In genomic region chr6:97005038-97005437, GRCm38 (mm10) we compare ENCODE assay signal across 8 mouse cellular contexts. TPM values are rescaled to one million over a fixed set of nuclear protein-coding genes. Genes with fewer than 3 reads are reported as not detected.
DNase-seq lines count a peak whose midpoint lies in the region; ATAC-seq and TF ChIP-seq lines count a peak whose summit lies in the region.

No protein-coding gene starts in this region.

- no peaks in the 10 kb centered on the region for H3K27me3 ChIP-seq in kidney, adult 2 months (replicated peaks; ENCODE audit: control insufficient read depth, insufficient read depth, low read length)
- H3K27me3 ChIP-seq in kidney, embryonic 14.5 days (ENCODE audit: control insufficient read depth, insufficient read depth, low read length) = no peaks in the 10 kb centered on the region
- no peaks in the 10 kb centered on the region for H3K27me3 ChIP-seq in kidney, postnatal 0 days (ENCODE audit: insufficient read depth, low read length)

- no peak overlapping the region for H3K4me2 ChIP-seq in kidney, embryonic 14.5 days (replicated peaks; ENCODE audit: low read depth, low read length)
- no peak overlapping the region for H3K4me2 ChIP-seq in kidney, postnatal 0 days (ENCODE audit: low read length)

- WGBS in kidney, adult 2 months = 12% methylated on average over 11 of the region's 11 CpGs
- WGBS in kidney, embryonic 14.5 days = 19% methylated on average over 11 of the region's 11 CpGs
- 14% methylated on average over 11 of the region's 11 CpGs for WGBS in kidney, postnatal 0 days

- no peaks in the 10 kb centered on the region for H3K36me3 ChIP-seq in kidney, adult 2 months (ENCODE audit: control insufficient read depth, insufficient read depth, low read length)
- H3K36me3 ChIP-seq in kidney, embryonic 14.5 days (ENCODE audit: control insufficient read depth, insufficient read depth, low read length) = no peaks in the 10 kb centered on the region
- H3K36me3 ChIP-seq in kidney, postnatal 0 days (ENCODE audit: insufficient read depth, low read length) = no peaks in the 10 kb centered on the region

- no peak for ATAC-seq in CD4-positive, CD25-positive, alpha-beta regulatory T cell, adult 4 months
- ATAC-seq in kidney, embryonic 14.5 days (ENCODE audit: low FRiP score, low TSS enrichment) = no peak
- no peak for ATAC-seq in kidney, postnatal 0 days (replicated peaks; ENCODE audit: low FRiP score, low read depth)

- no peak overlapping the region for H3K9ac ChIP-seq in kidney, embryonic 14.5 days (ENCODE audit: low read depth, low read length)
- no peak overlapping the region for H3K9ac ChIP-seq in kidney, postnatal 0 days (ENCODE audit: low read depth, low read length)

- no peaks in the 10 kb centered on the region for H3K9me3 ChIP-seq in kidney, embryonic 14.5 days (ENCODE audit: control insufficient read depth, low read length)
- H3K9me3 ChIP-seq in kidney, postnatal 0 days (replicated peaks; ENCODE audit: low read length) = no peaks in the 10 kb centered on the region

- no peaks in the 10 kb centered on the region for H3K4me1 ChIP-seq in kidney, adult 2 months (ENCODE audit: control insufficient read depth, insufficient read depth, low read length)
- H3K4me1 ChIP-seq in kidney, embryonic 14.5 days (ENCODE audit: control insufficient read depth, insufficient read depth, low read length) = no peaks in the 10 kb centered on the region
- H3K4me1 ChIP-seq in kidney, postnatal 0 days (replicated peaks; ENCODE audit: insufficient read depth, low read length) = no peaks in the 10 kb centered on the region

- no peak overlapping the region for H3K4me3 ChIP-seq in kidney, adult 2 months (ENCODE audit: insufficient read depth, low read depth, low read length)
- H3K4me3 ChIP-seq in kidney, embryonic 14.5 days (ENCODE audit: low read length) = no peak overlapping the region
- H3K4me3 ChIP-seq in kidney, postnatal 0 days (replicated peaks; ENCODE audit: low read depth, low read length) = no peak overlapping the region

- DNase-seq in CD4-positive, CD25-positive, alpha-beta regulatory T cell, adult 2 months (ENCODE audit: low read depth, low spot score) = peak; percentile 46
- DNase-seq in kidney, adult 2 months = peak; percentile 29
- peak; percentile 48 for DNase-seq in brain, adult 2 months (ENCODE audit: low read depth, low spot score)
- peak; percentile 77 for DNase-seq in kidney, postnatal 0 days (ENCODE audit: low spot score)
- peak; percentile 24 for DNase-seq in lung, postnatal 25 days (ENCODE audit: low spot score)
- no peak for DNase-seq in neural tube, embryonic 10.5 days (ENCODE audit: extremely low spot score, low spot score)

- H3K27ac ChIP-seq in kidney, adult 2 months (ENCODE audit: insufficient read depth, low read depth, low read length) = no peak overlapping the region
- no peak overlapping the region for H3K27ac ChIP-seq in kidney, embryonic 14.5 days (ENCODE audit: low read depth, low read length)
- no peak overlapping the region for H3K27ac ChIP-seq in kidney, postnatal 0 days

- peak; percentile 65 for TF ChIP-seq CTCF in kidney, adult 2 months (conservative IDR thresholded peaks at IDR 0.05; ENCODE audit: insufficient read depth, insufficient read length, low read depth, low read length)
- TF ChIP-seq CTCF in kidney, postnatal 0 days (IDR thresholded peaks at IDR 0.05; ENCODE audit: low read depth) = peak; percentile 89

- TF ChIP-seq POLR2A in kidney, adult 2 months (IDR thresholded peaks at IDR 0.05; ENCODE audit: low read depth, low read length) = no peak

RNA-seq across cellular contexts. Expression of gene Fam19a4, which starts 55.2 kb away (rescaled TPM):
- under 1 TPM in 1 of 2 experiments, not detected in 1; 0.19 TPM for polyA plus RNA-seq in CD4-positive, CD25-positive, alpha-beta regulatory T cell, adult 4 months (2017; shearing (Covaris generic))
- polyA plus RNA-seq in kidney, adult 2 months (2012; rRNA removed) = not detected in 2 replicates
- polyA plus RNA-seq in kidney, embryonic 14.5 days (2014; fragmentation: Nextera tagmentation; extraction: Ambion mirVana) = 0.96 and 1.1 TPM in 2 replicates
- 0.08 and 0.23 TPM in 2 replicates for polyA plus RNA-seq in kidney, postnatal 0 days (2015; fragmentation: Nextera tagmentation; extraction: Ambion mirVana)
